29 mouse cellular contexts compared by ENCODE assay signal in genomic region chr11:93639410-93639809, GRCm38 (mm10).
DNase-seq lines count a peak whose midpoint lies in the region; ATAC-seq and TF ChIP-seq lines count a peak whose summit lies in the region.
"Had no signal": no experiment of that assay in that cellular context is flagged by ENCODE, and none has a peak within 500 bp of the region (broad histone marks: within the 10 kb centered on the region; RNA-seq: fewer than 3 reads in every experiment).

No protein-coding gene starts in this region.

- no peak for TF ChIP-seq POLR2A in cerebellum, adult 2 months (IDR thresholded peaks at IDR 0.05; ENCODE audit: borderline replicate concordance, insufficient read depth, low read length)

- H3K4me3 ChIP-seq in cerebellum, adult 2 months (replicated peaks; ENCODE audit: insufficient read depth, low read depth, low read length), result no peak overlapping the region
- H3K4me3 ChIP-seq in lung, postnatal 0 days (ENCODE audit: low read depth, low read length), result no peak overlapping the region
- H3K4me3 ChIP-seq in embryonic facial prominence, embryonic 10.5 days, result no peak overlapping the region
- H3K4me3 ChIP-seq: embryonic facial prominence, embryonic 12.5 days; embryonic facial prominence, embryonic 15.5 days; gastrocnemius, adult 2 months; heart, embryonic 12.5 days; heart, embryonic 15.5 days; hindbrain, embryonic 10.5 days; hindbrain, embryonic 13.5 days; intestine, embryonic 15.5 days had no signal

- 24% methylated on average over 3 of the region's 3 CpGs for WGBS in cerebellum, adult 2 months
- 68% methylated on average over 3 of the region's 3 CpGs for WGBS in lung, postnatal 0 days
- 77% methylated on average over 3 of the region's 3 CpGs for WGBS in embryonic facial prominence, embryonic 10.5 days

- H3K27ac ChIP-seq in cerebellum, adult 2 months (ENCODE audit: insufficient read depth, low read length), result no peak overlapping the region
- no peak overlapping the region for H3K27ac ChIP-seq in lung, postnatal 0 days (ENCODE audit: low read length)
- H3K27ac ChIP-seq in embryonic facial prominence, embryonic 10.5 days (replicated peaks), result no peak overlapping the region
- H3K27ac ChIP-seq: embryonic facial prominence, embryonic 12.5 days; embryonic facial prominence, embryonic 15.5 days; gastrocnemius, adult 2 months; heart, embryonic 15.5 days; hindbrain, embryonic 10.5 days; hindbrain, embryonic 13.5 days; intestine, embryonic 15.5 days had no signal

- no peaks in the 10 kb centered on the region for H3K9me3 ChIP-seq in lung, postnatal 0 days (ENCODE audit: low read length)
- no peaks in the 10 kb centered on the region for H3K9me3 ChIP-seq in embryonic facial prominence, embryonic 10.5 days
- H3K9me3 ChIP-seq: embryonic facial prominence, embryonic 12.5 days; embryonic facial prominence, embryonic 15.5 days; heart, embryonic 12.5 days; heart, embryonic 15.5 days; hindbrain, embryonic 10.5 days; hindbrain, embryonic 13.5 days; intestine, embryonic 15.5 days had no signal

- peaks cover 22% of the 10 kb centered on the region; the same call in 1 of the 2 replicates for H3K4me1 ChIP-seq in cerebellum, adult 2 months (ENCODE audit: control insufficient read depth, insufficient read depth, low read length)
- no peaks in the 10 kb centered on the region for H3K4me1 ChIP-seq in lung, postnatal 0 days (ENCODE audit: insufficient read depth, low read depth, low read length)
- no peaks in the 10 kb centered on the region for H3K4me1 ChIP-seq in embryonic facial prominence, embryonic 10.5 days
- H3K4me1 ChIP-seq: embryonic facial prominence, embryonic 12.5 days; embryonic facial prominence, embryonic 15.5 days; intestine, embryonic 15.5 days had no signal

- no peaks in the 10 kb centered on the region for H3K27me3 ChIP-seq in cerebellum, adult 2 months (ENCODE audit: control insufficient read depth, insufficient read depth, low read length)
- no peaks in the 10 kb centered on the region for H3K27me3 ChIP-seq in lung, postnatal 0 days (replicated peaks; ENCODE audit: insufficient read depth, low read length)
- no peaks in the 10 kb centered on the region for H3K27me3 ChIP-seq in embryonic facial prominence, embryonic 10.5 days (replicated peaks; ENCODE audit: low read depth, poor library complexity, severe bottlenecking)
- H3K27me3 ChIP-seq: embryonic facial prominence, embryonic 12.5 days; embryonic facial prominence, embryonic 15.5 days; heart, embryonic 12.5 days; heart, embryonic 15.5 days; hindbrain, embryonic 13.5 days; intestine, embryonic 15.5 days; Patski had no signal

- H3K4me2 ChIP-seq in lung, postnatal 0 days (replicated peaks; ENCODE audit: low read depth, low read length), result no peak overlapping the region
- H3K4me2 ChIP-seq: embryonic facial prominence, embryonic 12.5 days; embryonic facial prominence, embryonic 15.5 days; heart, embryonic 12.5 days; heart, embryonic 15.5 days; hindbrain, embryonic 13.5 days; intestine, embryonic 15.5 days had no signal

- H3K9ac ChIP-seq in lung, postnatal 0 days (replicated peaks; ENCODE audit: low read depth), result no peak overlapping the region
- H3K9ac ChIP-seq: embryonic facial prominence, embryonic 12.5 days; embryonic facial prominence, embryonic 15.5 days; forebrain, postnatal 0 days; heart, embryonic 12.5 days; heart, embryonic 15.5 days; hindbrain, embryonic 13.5 days; intestine, embryonic 15.5 days had no signal

- no peak for ATAC-seq in lung, postnatal 0 days
- ATAC-seq: forebrain, embryonic 14.5 days; forebrain, postnatal 0 days; hindbrain, embryonic 16.5 days; intestine, embryonic 15.5 days; Patski had no signal

- no peak for TF ChIP-seq EP300 in lung, postnatal 0 days (IDR thresholded peaks at IDR 0.05)

- TF ChIP-seq CTCF in cerebellum, adult 2 months (IDR thresholded peaks at IDR 0.05; ENCODE audit: borderline replicate concordance, insufficient read depth, low read depth, low read length), result no peak
- TF ChIP-seq CTCF in lung, postnatal 0 days (IDR thresholded peaks at IDR 0.05), result no peak

- H3K36me3 ChIP-seq in lung, postnatal 0 days (ENCODE audit: insufficient read depth, low read length), result no peaks in the 10 kb centered on the region
- H3K36me3 ChIP-seq in embryonic facial prominence, embryonic 10.5 days (replicated peaks), result no peaks in the 10 kb centered on the region
- H3K36me3 ChIP-seq: embryonic facial prominence, embryonic 12.5 days; embryonic facial prominence, embryonic 15.5 days; G1E; heart, embryonic 12.5 days; heart, embryonic 15.5 days; hindbrain, embryonic 10.5 days; hindbrain, embryonic 13.5 days; intestine, embryonic 15.5 days had no signal

- DNase-seq in cerebellum, adult 11-12 months, result peak; percentile 46
- DNase-seq in cerebellum, adult 8-10 months, result no peak
- peak; percentile 52 to 68 for DNase-seq in cerebellum, adult 2 months
- DNase-seq in cerebellum, postnatal 10 days, result peak; percentile 55 to 67
- DNase-seq in cerebellum, postnatal 36 days, result peak; percentile 32 to 60
- no peak for DNase-seq in lung, postnatal 0 days (ENCODE audit: low spot score)
- DNase-seq in embryonic facial prominence, embryonic 10.5 days (ENCODE audit: low spot score), result no peak
- DNase-seq: adrenal gland, postnatal 10 days; adrenal gland, postnatal 36 days; B cell, adult 2 months; forebrain, postnatal 0 days; gastrocnemius, adult 2 months; gastrocnemius, postnatal 14 days; heart, adult 18-20 months; heart, postnatal 10 days; heart, postnatal 36 days; kidney, adult 11 months; kidney, adult 8-10 months had no signal

Comparison
In these comparisons a context has a peak if more than half of its experiments do, and no peak if none do; other contexts are left out.
1. DNase-seq: peak in cerebellum, adult 11-12 months (single experiment), cerebellum, adult 2 months (2 of 2), cerebellum, postnatal 10 days (2 of 2) and cerebellum, postnatal 36 days (2 of 2); none in cerebellum, adult 8-10 months (single experiment), lung, postnatal 0 days (single experiment) and embryonic facial prominence, embryonic 10.5 days (single experiment).